Mouse (Mus musculus) olfactory bulb, adult 2 months (tissue): ENCODE data around the gene Inhba. TPM values are rescaled to one million over a fixed set of nuclear protein-coding genes. Genes with fewer than 3 reads are reported as not detected.
A peak's percentile ranks its signal among the peaks of the same experiment; 100 is the strongest.

Experiments
- H3K27ac ChIP-seq: fragments of 200-500 bp; 2 replicates; pipeline ENCODE4 v1.5.1; 2012; ENCODE audit warnings: low read depth, low read length; ENCODE audit not compliant: insufficient read depth
- H3K4me1 ChIP-seq: fragments of 200-500 bp; 2 replicates; pipeline ENCODE4 v1.6.1; 2012; ENCODE audit warnings: low read length; ENCODE audit not compliant: control insufficient read depth, insufficient read depth
- H3K4me3 ChIP-seq: fragments of 200-500 bp; 2 replicates; pipeline ENCODE4 v1.5.1; 2012; ENCODE audit warnings: mild to moderate bottlenecking, low read depth, low read length, moderate library complexity; ENCODE audit not compliant: insufficient read depth
- CTCF ChIP-seq: fragments of 200-500 bp; IDR thresholded peaks from 2 replicates; pipeline ENCODE4 v1.5.1; 2012; ENCODE audit warnings: low read depth, mild to moderate bottlenecking, low read length, moderate library complexity; ENCODE audit not compliant: insufficient read depth
- POLR2A ChIP-seq: fragments of 200-500 bp; IDR thresholded peaks from 2 replicates; pipeline ENCODE4 v1.6.1; 2012; ENCODE audit warnings: mild to moderate bottlenecking, low read depth, low read length, moderate library complexity; ENCODE audit not compliant: insufficient read depth
- WGBS: fragments of 180-500 bp; shearing (Covaris S2); methylation state at CpG from one replicate; pipeline ENCODE4 v1.1.7; 2018; 5-methylcytosine and 5-hydroxymethylcytosine counted together
- polyA plus RNA-seq: library from polyadenylated mRNA; stranded (reverse); fragments of >200 nt; gene quantifications from 2 replicates; pipeline ENCODE4 v1.2.4, GENCODE M21; 2012; ENCODE audit warnings: low replicate concordance; ENCODE audit not compliant: missing spikeins, insufficient read depth, insufficient read length

Gene Inhba
- polyA plus RNA-seq, 1 experiment: not detected

GRCm38 (mm10) chr13:16008348-16008747 is 3.3 kb upstream of the Inhba start:
- Histone ChIP-seq H3K4me1 (peaks cover 8% of the 10 kb centered on the region), H3K4me3 (no peak overlapping the region), H3K27ac (no peak overlapping the region)
- no peak for TF ChIP-seq CTCF
- TF ChIP-seq POLR2A: no peak
- 94% methylated on average over 1 of the region's 1 CpGs for WGBS

DNA sequence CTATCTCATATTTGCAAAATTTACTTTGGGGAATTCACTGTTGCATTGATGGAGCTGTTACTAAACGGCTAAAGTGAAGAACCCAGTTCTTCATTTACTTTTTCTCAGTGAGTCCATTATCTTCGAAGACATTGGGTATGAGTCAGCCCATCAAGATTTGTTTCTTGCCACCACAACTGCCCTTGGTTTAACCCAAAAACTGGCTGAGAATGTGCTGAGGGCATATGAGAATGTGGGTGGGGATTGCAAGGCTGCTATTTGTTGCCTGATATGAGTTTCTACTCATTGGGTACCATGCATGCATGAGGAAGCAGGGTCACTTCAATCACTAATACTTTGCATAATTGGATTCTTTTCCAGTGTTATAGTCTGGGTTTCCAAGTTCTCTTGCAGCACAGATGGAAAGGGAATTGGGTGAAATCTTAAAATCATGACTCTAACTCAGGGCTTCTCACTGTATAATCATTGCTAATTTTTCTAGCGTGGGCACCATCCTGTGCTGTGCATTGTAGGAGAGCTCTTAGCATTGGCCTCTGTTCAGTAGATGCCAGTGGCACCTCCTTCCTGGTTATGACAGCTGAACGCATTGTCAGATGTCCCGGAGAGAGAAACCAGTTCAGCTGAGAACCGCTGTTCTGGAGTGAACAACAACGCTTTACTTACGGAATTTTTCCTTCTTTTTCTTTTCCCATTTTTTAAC is 1.7 kb upstream of the Inhba start:
- 88% methylated on average over 8 of the region's 8 CpGs for WGBS
- no peak overlapping the region for H3K27ac ChIP-seq

GRCm38 (mm10) chr13:16010586-16010985 is 1.1 kb upstream of the Inhba start:
- no peak for TF ChIP-seq POLR2A
- no peak for TF ChIP-seq CTCF
- Histone ChIP-seq H3K4me1 (peaks cover 8% of the 10 kb centered on the region), H3K4me3 (no peak overlapping the region), H3K27ac (0 out of 2 replicates have a peak overlapping the region, but pooled peaks have one; percentile 12)
- whole genome bisulfite sequencing: 75% methylated on average over 4 of the region's 4 CpGs

More for the DNA sequence above, 1.7 kb upstream of the Inhba start:
- TF ChIP-seq POLR2A: no peak
- TF ChIP-seq CTCF: no peak
- no peak overlapping the region for H3K4me3 ChIP-seq
- H3K4me1 ChIP-seq: peaks cover 8% of the 10 kb centered on the region

- Histone ChIP-seq H3K27ac (peak overlapping the region; percentile 61), H3K4me1 (peaks cover 11% of the 10 kb centered on the region), H3K4me3 (peak overlapping the region; percentile 77)
- TF ChIP-seq POLR2A (0 out of 2 replicates have a peak, but pooled peaks have one; percentile 21), CTCF (peak; percentile 68)
- 9% methylated on average over 19 of the region's 19 CpGs for WGBS
These were observed 714 bp downstream of the Inhba start for GRCm38 (mm10) chr13:16012243-16012887.

DNA sequence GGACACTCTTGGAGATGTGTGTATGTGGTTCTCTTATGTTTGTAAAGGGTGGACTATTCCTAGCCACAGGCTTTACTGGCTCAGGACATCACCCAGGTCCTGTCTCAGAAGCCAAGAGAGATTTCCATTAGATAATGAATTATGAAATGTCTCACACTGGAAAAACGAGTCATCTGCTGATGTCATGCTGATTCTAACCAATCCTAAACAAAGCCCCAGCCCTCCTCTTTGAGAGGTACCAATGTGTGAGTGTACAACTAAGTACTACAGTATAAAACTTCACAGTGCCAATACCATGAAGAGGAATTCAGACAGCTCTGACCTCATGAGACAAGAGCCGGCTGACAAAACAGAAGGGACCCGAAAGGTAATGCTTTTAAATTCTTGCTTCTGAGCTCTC is 2.5 kb downstream of the Inhba start:
- no peak for TF ChIP-seq POLR2A
- no peak overlapping the region for H3K4me3 ChIP-seq
- 66% methylated on average over 3 of the region's 3 CpGs for WGBS
- peaks cover 17% of the 10 kb centered on the region for H3K4me1 ChIP-seq
- no peak overlapping the region for H3K27ac ChIP-seq

- Histone ChIP-seq H3K4me1 (peaks cover 13% of the 10 kb centered on the region), H3K27ac (no peak overlapping the region), H3K4me3 (peak overlapping the region; percentile 54)
- 8% methylated on average over 1 of the region's 2 CpGs for WGBS
- TF ChIP-seq CTCF (no peak), POLR2A (no peak)
These were observed 4.9 kb downstream of the Inhba start for GRCm38 (mm10) chr13:16016506-16016905.

GRCm38 (mm10) chr13:16017338-16017737 is 5.7 kb downstream of the Inhba start:
- Histone ChIP-seq H3K27ac (0 out of 2 replicates have a peak overlapping the region, but pooled peaks have one; percentile 28), H3K4me3 (peak overlapping the region; percentile 54), H3K4me1 (peaks cover 11% of the 10 kb centered on the region; the same call in 1 of the 2 replicates)
- 3% methylated on average over 20 of the region's 20 CpGs for WGBS
- TF ChIP-seq POLR2A: no peak
- TF ChIP-seq CTCF: no peak

DNA sequence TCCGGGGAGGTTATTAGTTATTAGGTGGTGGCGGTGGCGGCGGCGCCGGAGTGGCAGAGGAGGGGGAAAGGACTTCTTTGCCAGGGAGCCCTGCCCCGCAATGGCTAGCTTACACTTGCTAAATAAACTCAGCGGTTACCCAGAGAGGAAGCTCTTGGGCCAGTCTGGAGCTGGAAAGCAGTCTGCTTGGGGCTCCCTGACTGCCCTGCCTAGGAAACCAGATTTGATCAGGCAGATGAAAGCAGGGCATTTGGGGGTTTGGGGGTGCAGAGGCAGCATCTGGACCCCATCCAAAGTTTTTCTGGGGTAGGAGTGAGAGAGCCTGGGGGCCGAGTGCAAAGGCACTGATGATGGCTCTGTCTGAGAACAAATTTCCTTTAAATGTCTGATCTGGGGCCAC is 6.1 kb downstream of the Inhba start:
- TF ChIP-seq POLR2A (no peak), CTCF (no peak)
- Histone ChIP-seq H3K4me1 (peaks cover 11% of the 10 kb centered on the region; the same call in 1 of the 2 replicates), H3K27ac (no peak overlapping the region), H3K4me3 (peak overlapping the region; percentile 54)
- 7% methylated on average over 9 of the region's 9 CpGs for WGBS

- 83% methylated on average over 3 of the region's 3 CpGs for WGBS
- Histone ChIP-seq H3K27ac (peak overlapping the region; percentile 60; the same call in 1 of the 2 replicates), H3K4me3 (peak overlapping the region; percentile 27), H3K4me1 (peaks cover 15% of the 10 kb centered on the region)
- TF ChIP-seq CTCF (no peak), POLR2A (no peak)
These were observed 7.3 kb downstream of the Inhba start for GRCm38 (mm10) chr13:16018807-16019510.
